Mouse (Mus musculus) lung, postnatal 14 days (tissue): ENCODE measurements at regions not wholly inside any gene's neighbourhood (a gene's known extent, or its start where the extent isn't known, plus 50 kb on each side); places are given as distances from the start of the nearest gene placed in this dataset.

Experiments used
- DNase-seq: peaks from one replicate; pipeline ENCODE4 v3.0.0; 2021

DNA sequence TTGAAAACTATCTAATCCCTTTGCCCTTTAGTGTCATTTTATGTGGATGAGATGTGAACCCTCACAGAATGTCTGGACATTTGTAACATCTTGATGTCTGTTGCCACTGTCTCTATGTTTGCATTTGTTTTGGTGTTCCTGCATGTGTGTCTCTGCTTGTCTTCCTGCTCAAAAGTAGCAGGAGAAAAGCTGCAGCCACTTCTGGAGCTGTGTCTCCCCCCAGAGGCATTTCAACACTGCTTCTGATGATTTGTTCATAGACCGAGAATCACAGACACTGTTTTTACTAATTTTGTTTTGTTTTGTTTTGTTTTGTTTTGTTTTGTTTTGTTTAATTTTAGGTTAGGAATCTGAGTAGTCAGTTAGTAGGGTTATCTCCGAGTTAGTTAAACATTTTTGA lies 883.8 kb downstream of the Gbe1 start:
- DNase-seq = no peak

DNA sequence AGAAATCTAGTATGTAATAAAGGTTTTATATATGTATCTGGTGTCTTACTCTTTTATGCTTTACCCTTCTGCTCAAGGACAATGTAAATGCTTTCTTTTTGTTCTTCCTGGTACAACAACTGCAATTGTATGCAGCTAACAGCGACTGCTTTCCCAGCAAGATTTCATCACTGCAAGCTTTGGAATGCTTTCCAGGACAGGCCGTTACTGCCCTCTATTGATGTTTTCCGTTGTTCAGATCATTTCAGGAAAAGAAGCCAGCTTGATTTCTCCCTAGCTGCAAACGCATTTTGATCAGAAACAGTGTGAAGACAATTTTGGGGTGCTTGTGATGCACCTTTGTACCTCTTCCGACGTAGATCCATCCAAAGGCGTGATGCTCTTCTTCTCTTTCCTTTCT lies 895.1 kb downstream of the Gbe1 start:
- DNase-seq = no peak

GRCm38 (mm10) chr16:71224469-71224868 lies 910.7 kb downstream of the Gbe1 start:
- DNase-seq = no peak

DNA sequence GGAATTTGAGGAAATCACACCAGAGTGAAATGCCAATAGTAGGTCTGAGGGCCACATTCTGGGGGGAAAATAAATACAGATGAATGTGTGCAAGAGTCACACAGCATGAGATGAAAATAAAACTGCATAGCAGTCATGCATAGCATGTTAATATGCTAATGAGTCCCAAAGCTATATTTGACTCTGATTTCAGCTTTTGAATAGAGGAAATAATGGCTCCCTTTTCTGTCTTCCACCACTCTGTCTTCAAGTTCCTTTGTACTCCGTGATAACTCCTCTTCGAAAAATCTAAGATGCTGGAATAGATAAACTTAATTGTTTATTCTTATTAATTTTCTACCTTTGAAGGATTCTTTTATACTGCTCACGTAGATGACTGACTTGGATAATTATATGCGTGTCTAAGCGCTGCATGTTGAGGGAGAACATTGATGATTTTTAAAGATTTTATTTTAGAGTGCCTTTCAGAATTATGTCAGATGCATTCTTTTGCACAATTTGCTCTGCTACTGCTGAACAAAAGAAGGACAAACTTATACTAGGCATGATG lies 916.4 kb downstream of the Gbe1 start:
- no peak for DNase-seq

- no peak for DNase-seq
These were observed 929.3 kb downstream of the Gbe1 start for GRCm38 (mm10) chr16:71243065-71243464.

- no peak for DNase-seq
These were observed 929.7 kb downstream of the Gbe1 start for GRCm38 (mm10) chr16:71243480-71243879.

DNA sequence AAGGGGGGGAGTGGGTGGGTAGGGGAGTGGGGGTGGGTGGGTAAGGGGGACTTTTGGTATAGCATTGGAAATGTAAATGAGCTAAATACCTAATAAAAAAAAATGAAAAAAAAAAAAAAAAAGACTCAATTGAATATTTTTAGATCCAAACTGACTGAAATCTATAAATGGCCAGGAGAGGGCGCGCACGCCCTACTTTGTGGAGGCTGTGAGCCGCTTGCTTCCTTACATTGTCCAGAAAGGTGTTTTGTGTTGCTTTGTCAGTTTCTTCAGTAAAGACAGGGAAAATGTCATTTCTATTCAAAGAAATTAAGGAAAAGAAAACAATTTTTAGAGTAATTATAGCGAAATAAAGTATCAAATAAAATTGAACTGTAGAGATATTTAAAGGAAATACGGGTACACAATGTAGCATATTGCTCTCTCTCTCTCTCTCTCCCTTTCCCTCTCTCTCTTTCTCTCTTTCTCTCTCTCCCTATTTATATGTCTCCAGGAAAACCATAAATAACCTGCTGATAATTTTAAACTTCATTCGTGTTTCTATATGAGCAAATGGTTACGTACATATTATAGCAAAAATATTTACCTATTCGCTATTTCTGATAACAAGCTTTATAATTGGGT lies 933.9 kb downstream of the Gbe1 start:
- DNase-seq = peak; percentile 27

DNA sequence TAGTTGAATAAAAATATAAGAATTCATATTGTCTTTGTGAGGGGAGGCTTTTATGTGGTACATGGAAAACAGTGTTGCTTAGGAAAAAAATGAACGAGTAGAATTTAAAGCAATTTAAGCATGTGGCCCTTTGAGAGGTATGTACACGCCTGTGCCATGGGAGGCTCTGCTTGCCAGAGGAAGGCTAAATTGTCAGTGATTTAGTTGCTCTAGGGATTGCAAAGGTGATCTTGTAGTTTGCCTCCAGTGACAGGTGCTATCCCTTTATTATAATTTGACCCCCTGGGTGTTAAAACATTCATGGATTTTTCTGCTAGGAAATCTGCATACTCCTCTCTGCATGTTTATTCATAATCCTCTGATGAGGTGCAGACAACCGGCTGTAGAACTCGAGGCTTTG lies 942.0 kb downstream of the Gbe1 start:
- DNase-seq = no peak

DNA sequence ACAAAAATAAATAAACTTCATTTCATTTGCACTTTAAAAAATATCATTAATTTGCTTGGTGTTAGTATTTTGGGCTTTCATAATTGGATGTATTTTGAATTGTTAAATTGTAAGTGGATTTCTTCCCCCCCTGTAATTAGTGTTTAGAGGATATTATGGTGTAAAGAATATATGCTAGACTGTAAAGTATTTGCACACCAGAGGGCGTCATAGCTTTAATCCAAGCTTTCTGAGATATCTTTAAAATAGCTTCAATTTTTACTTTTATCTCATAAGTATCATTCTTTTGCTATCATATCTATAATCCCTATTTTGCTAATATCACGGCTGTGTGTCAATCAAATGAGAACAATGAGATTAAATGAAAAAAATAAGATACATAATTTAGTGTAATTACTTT lies 942.4 kb downstream of the Gbe1 start:
- DNase-seq = no peak

GRCm38 (mm10) chr16:71267191-71267590 lies 953.4 kb downstream of the Gbe1 start:
- no peak for DNase-seq
